Mouse (Mus musculus): Measurements from ENCODE around the gene Usp6nl. TPM values are rescaled to one million over a fixed set of nuclear protein-coding genes. Genes with fewer than 3 reads are reported as not detected.

Usp6nl gene
- polyA plus RNA-seq (2015; fragmentation: Nextera tagmentation; extraction: Ambion mirVana): 8.7 TPM in 2 replicates

DNA sequence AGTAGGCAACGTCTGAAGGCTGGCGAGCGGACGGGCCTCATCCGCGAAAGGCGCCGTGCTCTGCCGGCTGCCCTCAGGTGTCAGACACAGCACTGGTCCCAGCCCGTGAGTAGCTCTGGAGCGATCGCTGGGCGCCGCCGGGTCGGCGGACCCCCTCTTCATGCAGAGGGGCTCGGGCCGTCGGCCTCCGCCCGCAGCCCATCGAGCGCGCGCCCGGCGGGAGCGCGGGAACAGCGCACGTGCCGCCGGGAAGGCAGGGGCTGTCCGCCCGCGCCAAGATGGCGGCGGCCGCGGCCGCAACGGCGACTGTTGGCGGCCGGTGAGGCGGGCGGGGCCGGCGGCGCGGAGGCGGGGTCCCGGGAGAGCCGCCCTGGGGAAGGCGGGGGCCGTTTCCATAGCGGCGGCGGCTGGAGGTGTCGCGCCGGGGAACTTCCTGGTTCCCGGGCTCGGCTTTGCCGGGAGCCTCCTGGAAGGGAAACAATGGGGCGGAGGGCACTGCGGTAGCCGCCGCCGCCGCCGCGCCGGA lies at the start of gene Usp6nl:
TSS of gene Usp6nl (plus strand) at position 292 of the 526 bp plus-strand sequence.
- under 1% methylated on average over 72 of the region's 75 CpGs for WGBS
- Histone ChIP-seq H3K27me3 (no peaks in the 10 kb centered on the region), H3K4me3 (peak within 1 kb of the TSS; percentile 97), H3K27ac (peak within 1 kb of the TSS; percentile 99), H3K4me2 (peak within 1 kb of the TSS; percentile 71), H3K4me1 (peaks cover 12% of the 10 kb centered on the region), H3K36me3 (no peaks in the 10 kb centered on the region), H3K9ac (peak within 1 kb of the TSS; percentile 89), H3K9me3 (no peaks in the 10 kb centered on the region)
- ATAC-seq (ENCODE audit: insufficient number of reproducible peaks, low FRiP score, low TSS enrichment, low read depth): peak; percentile 88

DNA sequence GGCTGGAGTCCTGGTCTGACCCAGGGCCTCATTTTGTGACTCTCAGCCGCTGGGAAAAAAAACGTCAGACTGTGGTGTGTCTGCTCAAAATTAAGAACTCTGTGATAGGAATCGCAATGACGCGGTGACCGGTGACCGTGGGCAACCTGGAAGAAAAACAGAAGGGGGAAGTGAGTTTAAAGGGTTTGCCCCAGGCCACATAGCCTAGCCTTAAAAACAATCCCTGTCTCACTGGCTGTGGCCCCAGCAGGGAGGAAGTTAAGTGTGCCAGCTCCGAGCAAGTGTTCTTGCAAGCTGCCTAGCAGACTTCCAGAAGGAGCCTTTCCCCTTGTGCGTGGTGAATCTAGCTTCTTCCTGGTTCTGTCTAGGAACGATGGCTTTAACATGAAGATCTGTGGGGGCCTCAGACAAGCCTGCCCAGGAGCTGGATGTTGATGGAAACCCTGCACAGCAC lies 49.0 kb upstream of the Usp6nl start:
- Histone ChIP-seq H3K36me3 (no peaks in the 10 kb centered on the region), H3K4me2 (peak overlapping the region; percentile 8; the same call in 1 of the 2 replicates), H3K27me3 (no peaks in the 10 kb centered on the region), H3K9ac (no peak overlapping the region), H3K4me3 (no peak overlapping the region), H3K27ac (0 out of 2 replicates have a peak overlapping the region, but pooled peaks have one; percentile 11), H3K9me3 (no peaks in the 10 kb centered on the region), H3K4me1 (peaks cover 22% of the 10 kb centered on the region)
- no peak for ATAC-seq (ENCODE audit: insufficient number of reproducible peaks, low FRiP score, low TSS enrichment, low read depth)
- 16% methylated on average over 10 of the region's 10 CpGs for WGBS

- Histone ChIP-seq H3K9me3 (no peaks in the 10 kb centered on the region), H3K36me3 (no peaks in the 10 kb centered on the region), H3K4me2 (no peak overlapping the region), H3K4me3 (no peak overlapping the region), H3K4me1 (peaks cover 2% of the 10 kb centered on the region), H3K27ac (no peak overlapping the region), H3K9ac (no peak overlapping the region), H3K27me3 (no peaks in the 10 kb centered on the region)
- no peak for ATAC-seq (ENCODE audit: insufficient number of reproducible peaks, low FRiP score, low TSS enrichment, low read depth)
- 82% methylated on average over 10 of the region's 10 CpGs for WGBS
These were observed 43.5 kb upstream of the Usp6nl start for GRCm38 (mm10) chr2:6278813-6279530.

GRCm38 (mm10) chr2:6279614-6280301 lies 42.7 kb upstream of the Usp6nl start:
- Histone ChIP-seq H3K4me3 (no peak overlapping the region), H3K9me3 (no peaks in the 10 kb centered on the region), H3K4me1 (no peaks in the 10 kb centered on the region), H3K4me2 (no peak overlapping the region), H3K27ac (no peak overlapping the region), H3K9ac (no peak overlapping the region), H3K27me3 (no peaks in the 10 kb centered on the region), H3K36me3 (no peaks in the 10 kb centered on the region)
- no peak for ATAC-seq (ENCODE audit: insufficient number of reproducible peaks, low FRiP score, low TSS enrichment, low read depth)
- WGBS: 16% methylated on average over 10 of the region's 10 CpGs

DNA sequence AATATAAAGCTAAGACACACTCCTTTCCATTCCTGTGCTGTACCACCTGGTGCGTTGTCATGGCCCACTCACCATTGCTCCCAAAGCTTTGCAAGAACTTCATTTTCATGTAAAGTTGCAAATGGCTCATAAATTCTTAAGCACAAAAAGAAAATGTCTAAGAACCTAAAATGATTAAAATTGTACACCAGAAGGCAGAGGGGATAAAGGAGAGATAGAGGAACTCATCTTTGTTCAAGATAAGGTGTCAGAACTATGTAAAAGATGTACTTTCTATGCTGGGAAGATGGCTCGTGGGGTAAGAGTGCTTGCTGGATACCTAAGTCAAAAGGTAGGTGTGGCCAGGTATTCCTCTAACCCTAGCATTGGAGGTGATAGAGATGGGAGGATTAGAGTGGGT lies 38.9 kb upstream of the Usp6nl start:
- Histone ChIP-seq H3K27ac (no peak overlapping the region), H3K9ac (no peak overlapping the region), H3K4me3 (no peak overlapping the region), H3K27me3 (no peaks in the 10 kb centered on the region), H3K4me2 (no peak overlapping the region), H3K36me3 (no peaks in the 10 kb centered on the region), H3K4me1 (no peaks in the 10 kb centered on the region), H3K9me3 (no peaks in the 10 kb centered on the region)
- WGBS: 79% methylated on average over 2 of the region's 2 CpGs
- no peak for ATAC-seq (ENCODE audit: insufficient number of reproducible peaks, low FRiP score, low TSS enrichment, low read depth)

GRCm38 (mm10) chr2:6284784-6285183 lies 37.7 kb upstream of the Usp6nl start:
- Histone ChIP-seq H3K9ac (no peak overlapping the region), H3K4me1 (no peaks in the 10 kb centered on the region), H3K27me3 (no peaks in the 10 kb centered on the region), H3K4me2 (no peak overlapping the region), H3K9me3 (no peaks in the 10 kb centered on the region), H3K4me3 (no peak overlapping the region), H3K27ac (no peak overlapping the region), H3K36me3 (no peaks in the 10 kb centered on the region)
- no peak for ATAC-seq (ENCODE audit: insufficient number of reproducible peaks, low FRiP score, low TSS enrichment, low read depth)
- WGBS: 77% methylated on average over 3 of the region's 3 CpGs

DNA sequence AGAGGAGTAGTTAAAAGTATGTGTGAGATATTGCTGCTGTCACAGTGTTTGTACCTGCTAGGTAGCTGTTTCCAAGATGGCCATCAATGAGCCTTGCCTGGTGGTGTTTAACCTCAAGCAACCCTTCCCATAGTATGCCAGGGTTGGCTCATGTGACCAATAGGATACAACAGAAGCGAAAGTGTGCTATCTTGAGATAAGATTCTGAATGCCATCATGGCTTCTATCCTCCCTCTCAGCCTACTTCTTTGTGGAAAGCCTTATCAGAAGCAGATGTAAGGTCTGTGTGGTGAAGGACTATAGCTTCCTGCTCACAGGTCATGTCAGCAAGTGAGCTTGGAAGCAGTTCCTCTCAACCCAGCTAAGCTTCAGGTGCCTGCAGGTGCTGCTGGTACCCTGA lies 36.7 kb upstream of the Usp6nl start:
- Histone ChIP-seq H3K9me3 (no peaks in the 10 kb centered on the region), H3K4me2 (no peak overlapping the region), H3K36me3 (no peaks in the 10 kb centered on the region), H3K9ac (no peak overlapping the region), H3K4me3 (no peak overlapping the region), H3K27me3 (no peaks in the 10 kb centered on the region), H3K27ac (no peak overlapping the region), H3K4me1 (no peaks in the 10 kb centered on the region)
- WGBS: 91% methylated on average over 1 of the region's 1 CpGs
- no peak for ATAC-seq (ENCODE audit: insufficient number of reproducible peaks, low FRiP score, low TSS enrichment, low read depth)

- 0 out of 2 replicates have a peak, but pooled peaks cover 5% of the 10 kb centered on the region for H3K4me1 ChIP-seq
- no peaks in the 10 kb centered on the region for H3K36me3 ChIP-seq
- H3K4me2 ChIP-seq: no peak overlapping the region
- no peaks in the 10 kb centered on the region for H3K9me3 ChIP-seq
- WGBS: 52% methylated on average over 11 of the region's 11 CpGs
- no peak overlapping the region for H3K9ac ChIP-seq
- H3K4me3 ChIP-seq: no peak overlapping the region
- H3K27ac ChIP-seq: peak overlapping the region; percentile 19; the same call in 1 of the 2 replicates
- no peak for ATAC-seq (ENCODE audit: insufficient number of reproducible peaks, low FRiP score, low TSS enrichment, low read depth)
- no peaks in the 10 kb centered on the region for H3K27me3 ChIP-seq
These were observed 28.5 kb upstream of the Usp6nl start for GRCm38 (mm10) chr2:6293825-6294444.

DNA sequence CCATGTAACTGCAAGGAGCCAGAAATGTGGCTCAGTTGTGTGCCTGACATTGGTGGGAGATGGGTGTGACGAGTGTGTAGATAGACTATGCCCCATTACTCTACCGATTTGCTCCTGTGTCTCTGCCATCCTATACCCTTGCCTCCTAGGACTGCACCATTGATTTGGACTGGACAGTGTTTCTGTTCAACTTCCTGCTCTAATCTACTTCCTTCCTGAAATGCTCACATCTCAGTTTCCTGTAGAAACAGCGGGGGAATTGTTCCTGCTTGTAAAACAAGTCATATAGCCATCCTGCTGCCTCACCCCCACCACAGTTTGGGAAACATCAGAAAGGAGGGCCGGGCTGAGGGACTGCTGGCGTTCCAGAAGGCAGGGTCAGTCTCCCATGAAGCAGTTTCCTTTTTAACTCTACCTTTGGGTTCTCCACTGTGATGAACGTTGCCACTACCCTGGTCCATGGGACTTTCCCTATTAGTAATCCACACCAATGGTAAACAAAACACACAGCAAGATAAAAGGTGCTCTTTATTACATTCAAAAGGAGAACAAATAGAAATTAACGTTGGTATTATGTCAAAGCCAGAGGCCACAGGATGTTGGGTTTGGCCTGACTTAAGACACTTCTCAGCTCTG lies 27.4 kb upstream of the Usp6nl start:
- Histone ChIP-seq H3K27ac (no peak overlapping the region), H3K9me3 (no peaks in the 10 kb centered on the region), H3K4me2 (no peak overlapping the region), H3K4me1 (0 out of 2 replicates have a peak, but pooled peaks cover 5% of the 10 kb centered on the region), H3K4me3 (no peak overlapping the region), H3K27me3 (no peaks in the 10 kb centered on the region), H3K9ac (no peak overlapping the region), H3K36me3 (no peaks in the 10 kb centered on the region)
- ATAC-seq (ENCODE audit: insufficient number of reproducible peaks, low FRiP score, low TSS enrichment, low read depth): no peak
- WGBS: 50% methylated on average over 7 of the region's 7 CpGs

- H3K9me3 ChIP-seq: no peaks in the 10 kb centered on the region
- no peak overlapping the region for H3K4me2 ChIP-seq
- H3K9ac ChIP-seq: no peak overlapping the region
- no peaks in the 10 kb centered on the region for H3K4me1 ChIP-seq
- no peak for ATAC-seq (ENCODE audit: insufficient number of reproducible peaks, low FRiP score, low TSS enrichment, low read depth)
- H3K36me3 ChIP-seq: no peaks in the 10 kb centered on the region
- no peak overlapping the region for H3K4me3 ChIP-seq
- 88% methylated on average over 4 of the region's 4 CpGs for WGBS
- no peaks in the 10 kb centered on the region for H3K27me3 ChIP-seq
- no peak overlapping the region for H3K27ac ChIP-seq
These were observed 17.7 kb upstream of the Usp6nl start for GRCm38 (mm10) chr2:6304768-6305167.

DNA sequence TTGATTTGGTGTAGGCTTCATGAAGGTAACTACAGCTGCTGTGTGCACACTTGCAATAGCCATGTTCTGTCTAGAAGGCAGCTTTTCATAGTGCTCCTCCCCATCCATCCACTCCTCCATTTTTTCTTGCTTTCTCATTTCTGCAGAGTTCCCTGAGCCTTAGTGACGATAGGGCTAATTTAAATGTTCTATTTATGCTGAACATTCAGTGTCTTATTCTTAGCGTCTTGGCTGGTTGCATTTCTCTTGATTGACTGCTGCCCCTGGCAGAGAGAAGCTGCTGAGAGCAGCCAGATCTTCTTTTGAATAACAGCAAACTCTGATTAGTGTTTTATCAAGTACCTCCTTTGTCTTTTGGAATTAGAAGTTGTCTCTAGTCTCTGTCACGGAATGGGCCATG lies 15.6 kb upstream of the Usp6nl start:
- Histone ChIP-seq H3K4me3 (no peak overlapping the region), H3K4me1 (no peaks in the 10 kb centered on the region), H3K4me2 (no peak overlapping the region), H3K9me3 (no peaks in the 10 kb centered on the region), H3K9ac (no peak overlapping the region), H3K27ac (no peak overlapping the region), H3K36me3 (no peaks in the 10 kb centered on the region), H3K27me3 (no peaks in the 10 kb centered on the region)
- no peak for ATAC-seq (ENCODE audit: insufficient number of reproducible peaks, low FRiP score, low TSS enrichment, low read depth)
- WGBS: 87% methylated on average over 3 of the region's 3 CpGs
